In genomic region chr12:108994436-108995031, GRCm38 (mm10) we compare ENCODE assay signal across 8 mouse cellular contexts.
DNase-seq lines count a peak whose midpoint lies in the region; ATAC-seq and TF ChIP-seq lines count a peak whose summit lies in the region.

No protein-coding gene starts in this region.

- no peak overlapping the region for H3K27ac ChIP-seq in intestine, embryonic 15.5 days
- no peak overlapping the region for H3K27ac ChIP-seq in stomach, embryonic 15.5 days

- no peaks in the 10 kb centered on the region for H3K79me2 ChIP-seq in myocyte (ENCODE audit: control insufficient read depth, insufficient read depth)

- H3K4me3 ChIP-seq in intestine, embryonic 15.5 days (replicated peaks) = no peak overlapping the region
- H3K4me3 ChIP-seq in myocyte = no peak overlapping the region
- H3K4me3 ChIP-seq in stomach, embryonic 15.5 days (replicated peaks) = 0 out of 2 replicates have a peak overlapping the region, but pooled peaks have one; percentile 8

- H3K9ac ChIP-seq in intestine, embryonic 15.5 days = no peak overlapping the region
- no peak overlapping the region for H3K9ac ChIP-seq in stomach, embryonic 15.5 days

- peak; percentile 65 for ATAC-seq in intestine, embryonic 15.5 days
- peak; percentile 50 for ATAC-seq in stomach, embryonic 15.5 days (ENCODE audit: insufficient read depth, low FRiP score, low read depth)

- peak overlapping the region; percentile 38 for H3K4me2 ChIP-seq in intestine, embryonic 15.5 days (replicated peaks)
- H3K4me2 ChIP-seq in myocyte (ENCODE audit: low read depth) = no peak overlapping the region
- H3K4me2 ChIP-seq in stomach, embryonic 15.5 days = peak overlapping the region; percentile 45

- no peaks in the 10 kb centered on the region for H3K9me3 ChIP-seq in intestine, embryonic 15.5 days
- H3K9me3 ChIP-seq in stomach, embryonic 15.5 days = no peaks in the 10 kb centered on the region

- no peak for TF ChIP-seq POLR2A in myocyte (IDR thresholded peaks at IDR 0.05; ENCODE audit: insufficient read length, low read depth)

- H3K4me1 ChIP-seq in intestine, embryonic 15.5 days (replicated peaks) = 0 out of 2 replicates have a peak, but pooled peaks cover 4% of the 10 kb centered on the region
- no peaks in the 10 kb centered on the region for H3K4me1 ChIP-seq in stomach, embryonic 15.5 days

- no peak overlapping the region for H3ac ChIP-seq in myocyte (ENCODE audit: control insufficient read depth, insufficient read length)

- no peaks in the 10 kb centered on the region for H3K27me3 ChIP-seq in intestine, embryonic 15.5 days (replicated peaks)
- no peaks in the 10 kb centered on the region for H3K27me3 ChIP-seq in myocyte (ENCODE audit: control insufficient read depth, insufficient read depth, insufficient read length)
- H3K27me3 ChIP-seq in stomach, embryonic 15.5 days (replicated peaks) = no peaks in the 10 kb centered on the region

- no peaks in the 10 kb centered on the region for H3K36me3 ChIP-seq in intestine, embryonic 15.5 days
- H3K36me3 ChIP-seq in myocyte (ENCODE audit: control insufficient read depth, insufficient read depth) = no peaks in the 10 kb centered on the region
- H3K36me3 ChIP-seq in stomach, embryonic 15.5 days = no peaks in the 10 kb centered on the region

- DNase-seq in cerebellum, postnatal 10 days = peak; percentile 53 to 69
- no peak for DNase-seq in cerebellum, adult 9-11 months
- peak; percentile 85 for DNase-seq in embryo, embryonic 10.5 days (ENCODE audit: low spot score)
- DNase-seq in heart, adult 11 months = peak; percentile 94
- peak; percentile 78 for DNase-seq in liver

- WGBS in intestine, embryonic 15.5 days = 5% methylated on average over 19 of the region's 19 CpGs
- 4% methylated on average over 19 of the region's 19 CpGs for whole genome bisulfite sequencing in stomach, embryonic 15.5 days

TF ChIP-seq in myocyte, 11 proteins besides CTCF, POLR2A, EP300 and RAD21:
- peak; percentile 79 for TF ChIP-seq REST (IDR thresholded peaks at IDR 0.05; ENCODE audit: insufficient read depth, insufficient read length)
- TF ChIP-seq CEBPB (IDR thresholded peaks at IDR 0.05; ENCODE audit: insufficient read depth, poor library complexity, severe bottlenecking) = no peak
- TF ChIP-seq POLR2AphosphoS2 (IDR thresholded peaks at IDR 0.05; ENCODE audit: insufficient read length, low read depth) = no peak
